Mouse (Mus musculus) myocyte (in vitro differentiated cells): ENCODE results near the gene Cntn4.

ENCODE experiments used
- E2F4 ChIP-seq: IDR thresholded peaks from one replicate; pipeline ENCODE4 v1.6.1; 2011; ENCODE audit warnings: mild to moderate bottlenecking, control low read depth, moderate library complexity; ENCODE audit not compliant: insufficient read depth
- POLR2A ChIP-seq: IDR thresholded peaks from one replicate; pipeline ENCODE4 v1.6.1; 2011; ENCODE audit warnings: low read depth, mild to moderate bottlenecking, control low read depth, moderate library complexity; ENCODE audit not compliant: insufficient read length
- TCF3 ChIP-seq: IDR thresholded peaks from one replicate; pipeline ENCODE4 v1.6.1; 2011; ENCODE audit warnings: low read depth, control low read depth; ENCODE audit not compliant: insufficient read length
- USF1 ChIP-seq: IDR thresholded peaks from one replicate; pipeline ENCODE4 v1.6.1; 2011; ENCODE audit warnings: low read depth, mild to moderate bottlenecking, control low read depth, moderate library complexity

- TF ChIP-seq USF1 = no peak
- TF ChIP-seq E2F4 = no peak
- no peak for TF ChIP-seq TCF3
- no peak for TF ChIP-seq POLR2A
Measured at GRCm38 (mm10) chr6:106422947-106423346, 745.5 kb downstream of the Cntn4 start.
